Mouse (Mus musculus) lung, postnatal 0 days (tissue): ENCODE measurements around the gene Aff3.

ENCODE experiments used
- CTCF ChIP-seq: IDR thresholded peaks from 2 replicates; pipeline ENCODE4 v1.5.1; 2016; ENCODE audit warnings: antibody characterized with exemption, mild to moderate bottlenecking
- EP300 ChIP-seq: IDR thresholded peaks from 2 replicates; pipeline ENCODE4 v1.6.1; 2016; ENCODE audit warnings: antibody characterized with exemption, mild to moderate bottlenecking, control low read depth

GRCm38 (mm10) chr1:38237027-38237787 lies 427.5 kb downstream of the Aff3 start:
- no peak for TF ChIP-seq CTCF
- TF ChIP-seq EP300 = no peak
